Mouse (Mus musculus) forebrain, postnatal 0 days (tissue): ENCODE measurements around the gene Morc2a. TPM values are rescaled to one million over a fixed set of nuclear protein-coding genes. Genes with fewer than 3 reads are reported as not detected.
"Not testable (repeated sequence)": the region's sequence is repeated elsewhere in the genome, so short reads cannot be mapped to it uniquely, and the experiment has no call there.

ENCODE experiments used
- ATAC-seq: fragments of 200-750 bp; cut with Nextera tagmentation; 2 replicates; pipeline ENCODE4 v1.8.0; 2017; ENCODE audit warnings: mild to moderate bottlenecking, moderate library complexity
- DNase-seq: peaks from one replicate; pipeline ENCODE4 v3.0.0-alpha.2; 2015
- H3K27ac ChIP-seq: fragments of 300-500 bp; sonication (generic); 2 replicates; pipeline ENCODE4 v1.5.1; 2014; ENCODE audit warnings: low read depth, mild to moderate bottlenecking, antibody characterized with exemption, low read length, moderate library complexity, mixed read lengths
- H3K27me3 ChIP-seq: fragments of 300-500 bp; sonication (generic); 2 replicates; pipeline ENCODE4 v1.6.1; 2014; ENCODE audit warnings: mild to moderate bottlenecking, low read length, mixed read lengths; ENCODE audit not compliant: insufficient read depth
- H3K36me3 ChIP-seq: fragments of 300-500 bp; sonication (generic); 2 replicates; pipeline ENCODE4 v1.6.1; 2014; ENCODE audit warnings: mild to moderate bottlenecking, moderate library complexity; ENCODE audit not compliant: insufficient read depth
- H3K4me1 ChIP-seq: fragments of 300-500 bp; sonication (generic); 2 replicates; pipeline ENCODE4 v1.6.1; 2014; ENCODE audit warnings: antibody characterized with exemption; ENCODE audit not compliant: insufficient read depth
- H3K4me2 ChIP-seq: fragments of 300-500 bp; sonication (generic); 2 replicates; pipeline ENCODE4 v1.6.1; 2014; ENCODE audit warnings: low read depth, mild to moderate bottlenecking, moderate library complexity
- H3K4me3 ChIP-seq: fragments of 300-500 bp; sonication (generic); 2 replicates; pipeline ENCODE4 v1.5.1; 2014; ENCODE audit warnings: low read depth, low read length, mixed read lengths
- H3K9ac ChIP-seq: fragments of 300-500 bp; sonication (generic); 2 replicates; pipeline ENCODE4 v1.6.1; 2014; ENCODE audit warnings: mild to moderate bottlenecking
- H3K9me3 ChIP-seq: fragments of 300-500 bp; sonication (generic); 2 replicates; pipeline ENCODE4 v1.6.1; 2016; ENCODE audit warnings: low read length
- CTCF ChIP-seq: sonication (generic); IDR thresholded peaks from 2 replicates; pipeline ENCODE4 v1.5.1; 2016; ENCODE audit warnings: antibody characterized with exemption, control low read depth, low read depth
- WGBS: fragments of 180-500 bp; shearing (Covaris S2); extraction: QIAGEN DNeasy Blood & Tissue Kit; methylation state at CpG from one replicate; pipeline ENCODE4 v1.1.7; 2014; 5-methylcytosine and 5-hydroxymethylcytosine counted together
- polyA plus RNA-seq: library from polyadenylated mRNA; unstranded; fragments of >200 nt; fragmentation: Nextera tagmentation; extraction: Ambion mirVana; gene quantifications from 2 replicates; pipeline ENCODE4 v1.2.1, GENCODE M21; 2015
- total RNA-seq: library from RNA; depleted of rRNA; stranded (reverse); fragments of >200 nt; gene quantifications from 2 replicates; pipeline ENCODE4 v1.2.3, GENCODE M21; 2014

Gene Morc2a
- total and polyA plus RNA-seq, 2 experiments from 2014 or later: 21.1 to 61.6 TPM

DNA sequence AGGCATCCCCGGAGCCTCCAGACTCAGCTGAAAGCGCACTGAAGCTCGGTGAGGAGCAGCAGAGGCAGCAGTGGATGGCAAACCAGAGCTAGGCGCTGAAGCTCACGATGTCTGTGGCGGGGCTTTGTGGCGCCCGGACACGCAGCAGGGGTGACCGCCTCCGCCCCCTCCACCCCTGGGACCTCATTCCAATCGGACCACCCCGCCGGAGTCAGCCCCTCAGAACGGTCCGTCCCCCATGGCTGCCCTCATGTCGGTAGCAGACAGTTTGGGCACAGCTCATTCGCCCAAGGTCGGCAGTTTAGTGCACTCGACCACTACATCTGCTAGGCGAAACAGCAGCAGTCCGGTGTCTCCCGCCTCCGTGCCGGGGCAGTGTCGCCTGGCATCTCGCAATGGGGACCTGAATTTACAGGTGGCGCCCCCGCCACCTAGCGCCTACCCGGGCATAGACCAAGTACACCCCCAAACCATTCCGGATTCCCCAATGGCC lies 19.9 kb upstream of the Morc2a start:
- 2% methylated on average over 28 of the region's 32 CpGs for WGBS
- peak overlapping the region; percentile 31 for H3K4me3 ChIP-seq
- DNase-seq: no peak
- H3K9ac ChIP-seq: 0 out of 2 replicates have a peak overlapping the region, but pooled peaks have one; percentile 14
- H3K4me1 ChIP-seq: no peaks in the 10 kb centered on the region
- no peaks in the 10 kb centered on the region; the same call in 1 of the 2 replicates for H3K27me3 ChIP-seq
- TF ChIP-seq CTCF: no peak; the same call in 1 of the 2 replicates
- ATAC-seq: peak; percentile 10; the same call in 1 of the 2 replicates
- H3K9me3 ChIP-seq: no peaks in the 10 kb centered on the region
- H3K4me2 ChIP-seq: peak overlapping the region; percentile 76
- H3K36me3 ChIP-seq: no peaks in the 10 kb centered on the region
- no peak overlapping the region for H3K27ac ChIP-seq

- ATAC-seq, H3K4me2 ChIP-seq, H3K4me1 ChIP-seq, H3K27me3 ChIP-seq, DNase-seq, H3K9me3 ChIP-seq, H3K27ac ChIP-seq, H3K4me3 ChIP-seq, H3K36me3 ChIP-seq, H3K9ac ChIP-seq: not testable (repeated sequence)
- WGBS: 85% methylated on average over 8 of the region's 8 CpGs
Measured at GRCm38 (mm10) chr11:3633269-3633668, 15.7 kb upstream of the Morc2a start.

DNA sequence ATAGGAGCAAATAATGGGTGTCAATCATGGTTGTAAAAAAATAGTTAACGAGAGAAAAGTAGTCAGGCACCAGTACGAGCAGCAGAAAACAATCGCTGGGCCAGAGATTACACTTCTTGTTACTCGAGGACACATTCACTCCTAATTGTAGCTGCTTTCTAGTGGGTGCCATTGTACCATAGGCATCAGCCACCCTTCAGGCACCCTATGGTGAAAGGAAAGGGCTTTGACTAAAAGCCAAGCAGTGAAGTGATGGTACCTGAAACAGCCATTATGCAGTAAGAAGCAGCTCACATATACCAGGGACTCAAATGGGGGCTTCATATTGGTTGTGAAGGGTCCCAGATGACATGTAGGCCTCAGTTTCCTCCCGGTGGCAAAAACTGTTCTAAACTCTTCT lies 1.3 kb upstream of the Morc2a start:
- ATAC-seq (no peak), DNase-seq (no peak)
- no peak overlapping the region for H3K27ac ChIP-seq
- peaks cover 28% of the 10 kb centered on the region for H3K36me3 ChIP-seq
- H3K9ac ChIP-seq: no peak overlapping the region
- H3K4me1 ChIP-seq: peaks cover 11% of the 10 kb centered on the region
- TF ChIP-seq CTCF: no peak
- H3K27me3 ChIP-seq: no peaks in the 10 kb centered on the region
- peak overlapping the region; percentile 85 for H3K4me2 ChIP-seq
- H3K4me3 ChIP-seq: peak overlapping the region; percentile 94
- WGBS: 64% methylated on average over 5 of the region's 5 CpGs
- peaks cover 13% of the 10 kb centered on the region; the same call in 1 of the 2 replicates for H3K9me3 ChIP-seq

GRCm38 (mm10) chr11:3648305-3648963 lies 557 bp upstream of the Morc2a start:
- Histone ChIP-seq H3K4me3 (peak overlapping the region; percentile 94), H3K4me2 (peak overlapping the region; percentile 85), H3K9ac (peak overlapping the region; percentile 98), H3K9me3 (peaks cover 9% of the 10 kb centered on the region; the same call in 1 of the 2 replicates), H3K27me3 (no peaks in the 10 kb centered on the region), H3K4me1 (peaks cover 11% of the 10 kb centered on the region), H3K36me3 (peaks cover 25% of the 10 kb centered on the region), H3K27ac (peak overlapping the region; percentile 98)
- 1% methylated on average over 51 of the region's 62 CpGs for WGBS
- DNase-seq: no peak
- TF ChIP-seq CTCF: no peak
- peak; percentile 7 for ATAC-seq

- TF ChIP-seq CTCF: no peak
- Histone ChIP-seq H3K4me3 (peak overlapping the region; percentile 94), H3K9ac (no peak overlapping the region), H3K4me1 (peaks cover 11% of the 10 kb centered on the region), H3K27me3 (no peaks in the 10 kb centered on the region), H3K36me3 (peaks cover 16% of the 10 kb centered on the region), H3K9me3 (no peaks in the 10 kb centered on the region), H3K27ac (no peak overlapping the region), H3K4me2 (peak overlapping the region; percentile 85)
- DNase-seq (no peak), ATAC-seq (no peak)
- 97% methylated on average over 6 of the region's 6 CpGs for WGBS
Measured at GRCm38 (mm10) chr11:3650141-3650540, 1.1 kb downstream of the Morc2a start.

- Histone ChIP-seq H3K4me3 (no peak overlapping the region), H3K36me3 (peaks cover 33% of the 10 kb centered on the region), H3K4me2 (no peak overlapping the region), H3K9ac (no peak overlapping the region), H3K9me3 (no peaks in the 10 kb centered on the region), H3K27ac (no peak overlapping the region), H3K27me3 (no peaks in the 10 kb centered on the region), H3K4me1 (no peaks in the 10 kb centered on the region)
- 91% methylated on average over 2 of the region's 2 CpGs for WGBS
- DNase-seq (no peak), ATAC-seq (no peak)
- TF ChIP-seq CTCF: no peak
Measured at GRCm38 (mm10) chr11:3661964-3662363, 13.0 kb downstream of the Morc2a start.

GRCm38 (mm10) chr11:3667506-3667905 lies 18.5 kb downstream of the Morc2a start:
- no peak overlapping the region for H3K27ac ChIP-seq

More at GRCm38 (mm10) chr11:3667506-3667905, 18.5 kb downstream of the Morc2a start:
- ATAC-seq (no peak), DNase-seq (no peak)
- Histone ChIP-seq H3K4me2 (no peak overlapping the region), H3K27me3 (no peaks in the 10 kb centered on the region), H3K9me3 (no peaks in the 10 kb centered on the region), H3K4me3 (no peak overlapping the region), H3K36me3 (peaks cover 62% of the 10 kb centered on the region), H3K9ac (no peak overlapping the region), H3K4me1 (no peaks in the 10 kb centered on the region)
- TF ChIP-seq CTCF: no peak
- WGBS: 91% methylated on average over 3 of the region's 3 CpGs
